Mouse (Mus musculus) urinary bladder, postnatal 36 days (tissue): ENCODE results near the gene Prrc2b.

Source experiments
- DNase-seq, 2 experiments: peaks; one replicate each; pipeline ENCODE4 v3.0.0; 2022; ENCODE audit warnings: low spot score in 2 of 2, mixed read lengths in 1 of 2

The Prrc2b gene

GRCm38 (mm10) chr2:32275823-32276222, 124.9 kb downstream of the Prrc2b start:
- DNase-seq = no peak

- DNase-seq = no peak
Observed at GRCm38 (mm10) chr2:32282289-32282688, 131.4 kb downstream of the Prrc2b start.

- peak; percentile 28 to 40 for DNase-seq
Observed at GRCm38 (mm10) chr2:32282727-32283126, 131.8 kb downstream of the Prrc2b start.

- DNase-seq = no peak
Observed at GRCm38 (mm10) chr2:32283986-32284385, 133.1 kb downstream of the Prrc2b start.
